Comparison of ENCODE assay signal across 8 mouse cellular contexts in the genomic region with DNA sequence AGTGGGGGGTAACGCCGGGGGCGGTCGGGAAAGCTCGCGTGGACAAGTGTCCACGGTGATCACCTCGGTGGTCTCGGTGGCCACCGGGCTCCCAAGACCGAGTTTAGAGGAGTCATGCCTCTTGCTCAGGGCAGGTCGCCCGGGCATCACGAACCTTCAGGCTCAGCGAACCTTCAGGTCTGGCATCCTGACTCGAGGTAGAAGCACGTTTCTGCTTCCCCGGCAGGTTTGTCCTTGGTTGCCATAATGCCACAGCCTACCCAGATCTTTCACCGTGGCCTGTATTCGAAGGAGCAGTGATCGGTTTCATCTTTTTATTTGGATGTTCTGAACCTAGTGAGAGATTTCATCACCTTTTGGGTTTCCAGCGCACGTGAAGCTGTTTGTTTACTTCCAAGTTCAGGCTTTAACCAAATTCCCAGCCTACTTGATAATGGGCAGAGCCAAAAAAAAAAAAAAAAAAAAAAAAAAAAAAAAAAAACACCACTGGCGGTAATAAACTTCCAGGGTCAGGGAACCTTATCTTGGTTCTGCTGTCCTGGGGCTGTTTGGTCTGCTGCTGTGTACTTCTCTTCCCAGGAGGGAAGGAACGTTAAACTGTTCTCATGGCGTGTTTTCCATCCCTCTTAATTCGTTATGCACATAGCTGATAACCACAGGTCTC. TPM values are rescaled to one million over a fixed set of nuclear protein-coding genes. Genes with fewer than 3 reads are reported as not detected.
DNase-seq lines count a peak whose midpoint lies in the region; ATAC-seq lines count a peak whose summit lies in the region.

No protein-coding gene starts in this region.

- no peak for ATAC-seq in forebrain, embryonic 12.5 days (ENCODE audit: low FRiP score)
- no peak for ATAC-seq in limb, embryonic 13.5 days (ENCODE audit: low FRiP score, low read depth)
- no peak for ATAC-seq in neural tube, embryonic 12.5 days (ENCODE audit: low FRiP score, low read depth)
- no peak for ATAC-seq in megakaryocyte progenitor cell, adult 5-6 weeks (replicated peaks; ENCODE audit: poor library complexity)

- no peaks in the 10 kb centered on the region for H3K9me3 ChIP-seq in forebrain, embryonic 12.5 days
- no peaks in the 10 kb centered on the region for H3K9me3 ChIP-seq in limb, embryonic 13.5 days
- H3K9me3 ChIP-seq in neural tube, embryonic 12.5 days, result no peaks in the 10 kb centered on the region

- H3K36me3 ChIP-seq in forebrain, embryonic 12.5 days (replicated peaks), result no peaks in the 10 kb centered on the region
- no peaks in the 10 kb centered on the region for H3K36me3 ChIP-seq in limb, embryonic 13.5 days
- H3K36me3 ChIP-seq in neural tube, embryonic 12.5 days, result no peaks in the 10 kb centered on the region

- H3K4me1 ChIP-seq in forebrain, embryonic 12.5 days, result 0 out of 2 replicates have a peak, but pooled peaks cover 7% of the 10 kb centered on the region
- H3K4me1 ChIP-seq in limb, embryonic 13.5 days, result peaks cover 14% of the 10 kb centered on the region
- peaks cover 4% of the 10 kb centered on the region; the same call in 1 of the 2 replicates for H3K4me1 ChIP-seq in neural tube, embryonic 12.5 days

- peak overlapping the region; percentile 86 for H3K27ac ChIP-seq in forebrain, embryonic 12.5 days
- H3K27ac ChIP-seq in limb, embryonic 13.5 days, result no peak overlapping the region
- 0 out of 2 replicates have a peak overlapping the region, but pooled peaks have one; percentile 70 for H3K27ac ChIP-seq in neural tube, embryonic 12.5 days

- WGBS in forebrain, embryonic 12.5 days, result 2% methylated on average over 27 of the region's 27 CpGs
- under 1% methylated on average over 27 of the region's 27 CpGs for WGBS in limb, embryonic 13.5 days
- 1% methylated on average over 27 of the region's 27 CpGs for WGBS in neural tube, embryonic 12.5 days

- H3K9ac ChIP-seq in forebrain, embryonic 12.5 days, result peak overlapping the region; percentile 79
- peak overlapping the region; percentile 85 for H3K9ac ChIP-seq in limb, embryonic 13.5 days
- peak overlapping the region; percentile 76 for H3K9ac ChIP-seq in neural tube, embryonic 12.5 days

- peak overlapping the region; percentile 77 for H3K4me3 ChIP-seq in forebrain, embryonic 12.5 days (replicated peaks)
- H3K4me3 ChIP-seq in limb, embryonic 13.5 days, result peak overlapping the region; percentile 79
- peak overlapping the region; percentile 74 for H3K4me3 ChIP-seq in neural tube, embryonic 12.5 days

- peak; percentile 69 for DNase-seq in cerebellum, adult 9-10 months
- DNase-seq in cerebellum, adult 11-12 months, result no peak
- DNase-seq in right cerebral cortex, adult 18-20 months, result peak; percentile 26
- DNase-seq in right cerebral cortex, postnatal 4 days, result no peak

- peak overlapping the region; percentile 73 for H3K4me2 ChIP-seq in forebrain, embryonic 12.5 days
- H3K4me2 ChIP-seq in limb, embryonic 13.5 days (replicated peaks), result peak overlapping the region; percentile 77
- peak overlapping the region; percentile 80 for H3K4me2 ChIP-seq in neural tube, embryonic 12.5 days (replicated peaks)

- H3K27me3 ChIP-seq in forebrain, embryonic 12.5 days, result no peaks in the 10 kb centered on the region
- H3K27me3 ChIP-seq in limb, embryonic 13.5 days, result no peaks in the 10 kb centered on the region
- no peaks in the 10 kb centered on the region for H3K27me3 ChIP-seq in neural tube, embryonic 12.5 days (replicated peaks)

RNA-seq across cellular contexts. Expression of a gene that starts 0.8 kb away (rescaled TPM):
- polyA plus RNA-seq in forebrain, embryonic 12.5 days (2016; fragmentation: Nextera tagmentation; extraction: Ambion mirVana), result 19.4 and 20.3 TPM in 2 replicates
- 14.7 and 15.4 TPM in 2 replicates for polyA plus RNA-seq in limb, embryonic 13.5 days (2015; fragmentation: Nextera tagmentation; extraction: Ambion mirVana)
- 23.1 and 23.8 TPM in 2 replicates for polyA plus RNA-seq in neural tube, embryonic 12.5 days (2016; fragmentation: Nextera tagmentation; extraction: Ambion mirVana)
- 16.0 and 18.7 TPM in 2 replicates for total RNA-seq in megakaryocyte progenitor cell, adult 5-6 weeks (2015)
- 11.9 and 12.8 TPM in 2 replicates for total RNA-seq in megakaryocyte progenitor cell, adult 5-6 weeks (2017)

RNA-seq across cellular contexts. Expression of a gene that starts 23.3 kb away (rescaled TPM):
- not detected in 2 replicates for polyA plus RNA-seq in forebrain, embryonic 12.5 days (2016; fragmentation: Nextera tagmentation; extraction: Ambion mirVana)
- polyA plus RNA-seq in limb, embryonic 13.5 days (2015; fragmentation: Nextera tagmentation; extraction: Ambion mirVana), result not detected in 2 replicates
- not detected in 2 replicates for polyA plus RNA-seq in neural tube, embryonic 12.5 days (2016; fragmentation: Nextera tagmentation; extraction: Ambion mirVana)
- total RNA-seq in megakaryocyte progenitor cell, adult 5-6 weeks (2015), result not detected in 2 replicates
- total RNA-seq in megakaryocyte progenitor cell, adult 5-6 weeks (2017), result not detected in 2 replicates

RNA-seq across cellular contexts. Expression of a gene that starts 30.2 kb away (rescaled TPM):
- 51.6 and 61.4 TPM in 2 replicates for polyA plus RNA-seq in forebrain, embryonic 12.5 days (2016; fragmentation: Nextera tagmentation; extraction: Ambion mirVana)
- polyA plus RNA-seq in limb, embryonic 13.5 days (2015; fragmentation: Nextera tagmentation; extraction: Ambion mirVana), result 4.1 and 4.8 TPM in 2 replicates
- 39.9 and 46.9 TPM in 2 replicates for polyA plus RNA-seq in neural tube, embryonic 12.5 days (2016; fragmentation: Nextera tagmentation; extraction: Ambion mirVana)
- 0.07 TPM in 1 of 2 replicates, not detected in the other for total RNA-seq in megakaryocyte progenitor cell, adult 5-6 weeks (2015)
- 0.14 TPM in 1 of 2 replicates, not detected in the other for total RNA-seq in megakaryocyte progenitor cell, adult 5-6 weeks (2017)

Comparison
In these comparisons a context has a peak if more than half of its experiments do, and no peak if none do; other contexts are left out.
1. DNase-seq: peak in cerebellum, adult 9-10 months (single experiment) and right cerebral cortex, adult 18-20 months (single experiment); none in cerebellum, adult 11-12 months (single experiment) and right cerebral cortex, postnatal 4 days (single experiment).
2. Peak in every context shown above with its lines, with median percentiles within 50 percentile points of each other: H3K4me2 ChIP-seq, H3K4me3 ChIP-seq and H3K9ac ChIP-seq.